Mouse (Mus musculus): ENCODE data around the gene Ager.

Gene Ager

DNA sequence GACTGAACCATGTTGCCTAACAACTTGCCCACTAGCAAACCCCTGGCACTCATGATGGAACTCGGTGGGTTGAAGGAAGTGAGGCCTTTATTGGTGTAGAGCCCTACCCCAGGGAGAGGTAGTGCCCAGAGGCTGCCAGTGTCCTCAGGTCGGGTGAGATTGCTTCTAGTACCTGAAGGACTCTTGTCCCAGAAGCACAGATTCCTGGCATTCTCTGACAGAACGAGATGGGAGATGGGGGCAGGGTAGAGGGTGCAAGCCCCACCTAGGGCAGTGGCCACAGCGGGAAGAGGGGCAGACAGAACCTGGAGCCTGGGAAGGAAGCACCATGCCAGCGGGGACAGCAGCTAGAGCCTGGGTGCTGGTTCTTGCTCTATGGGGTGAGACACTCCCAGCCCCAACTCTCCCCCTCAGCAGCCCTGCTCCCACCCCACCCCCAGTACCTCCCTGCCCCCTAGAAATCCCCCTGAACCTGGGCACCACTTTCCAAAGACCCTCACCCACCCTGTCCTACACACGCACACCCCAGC is at the start of gene Ager:
Ager (plus strand) TSS at position 297 of the 530 bp plus-strand sequence.
- DNase-seq (ENCODE audit: low read depth, low spot score): no peak

DNA sequence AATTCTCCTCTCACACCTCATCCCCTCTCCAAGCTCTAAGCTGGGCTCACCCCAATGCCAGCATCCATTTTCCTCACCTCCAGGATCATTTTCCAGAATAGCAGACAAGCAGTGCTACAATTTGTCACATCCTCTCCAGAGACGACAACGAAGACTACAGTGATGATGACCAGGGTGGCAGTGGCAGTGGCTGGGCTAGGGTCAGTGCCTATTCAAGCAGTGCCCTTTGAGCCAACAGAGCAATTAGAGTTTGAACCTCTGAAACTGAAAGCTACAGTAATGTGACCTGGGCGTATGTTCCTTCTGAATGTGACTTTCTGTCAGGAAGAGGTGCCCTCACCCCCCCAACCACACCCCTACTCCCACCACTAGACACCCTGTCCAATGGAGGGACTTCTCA is 48.5 kb upstream of the Ager start:
- no peak for DNase-seq (ENCODE audit: low read depth, low spot score)

DNA sequence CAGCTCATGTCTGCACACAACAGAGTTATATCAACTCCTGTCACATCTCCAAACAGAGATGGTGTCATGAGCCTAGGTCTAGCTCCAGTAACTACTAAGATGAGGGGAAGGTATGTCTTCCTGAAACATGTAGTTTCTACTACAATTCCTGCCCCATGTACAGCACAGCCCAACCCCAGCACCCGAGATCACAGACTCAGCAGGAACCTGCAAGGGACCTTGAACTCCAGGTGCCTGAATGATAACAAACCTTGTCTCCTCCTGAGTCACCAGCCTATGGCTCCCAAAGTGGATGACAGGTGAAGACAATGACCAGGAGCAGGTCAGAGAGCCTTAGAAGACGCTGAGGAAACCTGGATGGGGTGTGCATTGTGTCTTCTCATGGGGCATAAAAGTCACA is 47.8 kb upstream of the Ager start:
- DNase-seq (ENCODE audit: low read depth, low spot score): no peak

DNA sequence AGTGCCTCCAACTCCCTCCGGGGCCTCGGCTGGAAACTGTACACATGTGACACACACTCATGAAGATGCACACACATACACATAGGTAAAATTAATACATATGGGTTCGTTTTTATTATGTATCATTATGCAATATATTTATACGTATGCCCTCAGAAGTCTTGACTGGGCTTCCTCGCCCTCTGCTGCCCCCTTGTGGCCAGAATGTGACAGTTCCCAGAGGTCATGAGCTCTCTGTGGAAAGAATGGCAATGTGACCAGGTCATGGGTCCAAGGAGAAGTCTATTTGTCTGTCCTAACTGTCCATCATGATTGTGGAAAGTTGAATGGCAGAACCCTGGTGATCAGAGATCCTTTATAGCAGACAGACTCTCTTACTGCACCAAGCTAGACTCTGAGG is 42.2 kb upstream of the Ager start:
- peak; percentile 71 for DNase-seq (ENCODE audit: low read depth, low spot score)

DNA sequence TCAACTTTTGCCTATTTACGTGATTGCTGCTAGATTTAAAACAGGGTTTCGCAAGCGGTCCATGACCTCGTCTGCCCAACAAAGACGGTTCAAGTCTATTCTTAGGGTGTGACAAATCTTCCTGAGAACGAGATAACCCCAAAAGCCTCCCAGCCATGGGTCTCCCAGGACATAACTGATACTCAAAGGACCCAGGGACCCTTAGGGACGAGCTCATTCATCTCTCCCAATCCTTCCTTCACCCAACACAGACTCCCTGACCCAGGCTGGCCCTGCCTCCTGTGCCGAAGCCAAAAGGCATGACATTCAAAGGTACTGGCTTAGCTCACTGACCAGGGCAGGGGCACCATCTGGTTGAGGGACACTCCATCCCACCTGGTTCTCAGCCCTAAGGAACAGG is 41.3 kb upstream of the Ager start:
- DNase-seq (ENCODE audit: low read depth, low spot score): no peak

DNA sequence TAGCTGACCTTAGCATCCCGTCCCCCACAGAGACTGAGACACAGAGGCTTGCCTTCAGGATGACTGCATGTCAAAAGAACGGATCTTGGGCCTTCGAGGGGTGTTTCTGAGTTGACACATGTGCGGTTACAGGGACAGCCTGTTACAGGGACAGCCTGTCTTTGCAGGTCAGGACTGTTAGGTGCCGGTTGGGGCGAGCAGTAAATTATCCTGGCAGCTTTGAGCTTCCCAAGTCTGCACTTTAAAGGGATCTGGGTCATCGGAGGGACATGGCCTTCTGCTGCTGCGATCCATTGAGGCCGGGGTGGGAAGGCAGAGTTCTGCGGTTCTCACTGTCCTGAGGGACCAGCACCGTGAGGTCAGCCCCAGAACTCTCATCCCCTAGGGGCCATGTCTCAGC is 40.3 kb upstream of the Ager start:
- no peak for DNase-seq (ENCODE audit: low read depth, low spot score)

DNA sequence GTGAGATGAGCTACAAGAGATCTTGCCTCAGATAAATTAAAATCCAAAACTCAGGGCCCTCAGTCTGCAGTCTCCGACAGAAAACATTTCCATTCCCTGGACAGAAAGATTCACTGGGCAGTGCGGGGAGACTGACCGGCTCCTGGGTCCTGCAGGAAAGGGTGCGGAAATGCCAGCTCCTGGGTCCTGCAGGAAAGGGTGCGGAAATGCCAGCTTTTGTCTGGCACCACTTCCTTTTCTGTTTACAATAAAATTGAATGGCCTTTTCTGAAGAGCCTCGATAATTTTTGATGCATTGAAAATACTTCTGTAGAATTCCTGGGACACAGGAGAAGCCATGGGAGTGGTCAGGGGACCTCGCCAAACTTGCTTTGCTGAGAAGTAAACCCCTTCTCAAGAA is 38.5 kb upstream of the Ager start:
- DNase-seq (ENCODE audit: low read depth, low spot score): no peak

DNA sequence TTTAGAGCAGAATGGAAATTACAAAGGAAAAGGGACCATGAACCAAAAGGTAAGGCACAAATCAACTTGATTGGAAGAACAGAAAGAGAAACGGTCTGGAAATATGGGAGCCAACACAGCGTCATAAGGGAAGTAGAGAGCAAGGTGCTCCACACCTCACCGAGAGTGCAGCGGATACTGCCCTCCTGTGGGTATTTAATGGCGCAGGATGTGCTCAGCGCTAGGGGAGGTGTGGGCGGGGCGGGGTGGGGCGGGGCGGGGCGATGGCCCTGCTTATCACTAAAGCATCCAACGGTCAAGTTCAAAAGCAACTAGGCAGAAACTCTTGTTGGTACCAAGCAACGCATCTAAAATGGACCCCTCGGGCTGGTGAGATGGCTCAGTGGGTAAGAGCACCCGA is 37.8 kb upstream of the Ager start:
- DNase-seq (ENCODE audit: low read depth, low spot score): peak; percentile 80

DNA sequence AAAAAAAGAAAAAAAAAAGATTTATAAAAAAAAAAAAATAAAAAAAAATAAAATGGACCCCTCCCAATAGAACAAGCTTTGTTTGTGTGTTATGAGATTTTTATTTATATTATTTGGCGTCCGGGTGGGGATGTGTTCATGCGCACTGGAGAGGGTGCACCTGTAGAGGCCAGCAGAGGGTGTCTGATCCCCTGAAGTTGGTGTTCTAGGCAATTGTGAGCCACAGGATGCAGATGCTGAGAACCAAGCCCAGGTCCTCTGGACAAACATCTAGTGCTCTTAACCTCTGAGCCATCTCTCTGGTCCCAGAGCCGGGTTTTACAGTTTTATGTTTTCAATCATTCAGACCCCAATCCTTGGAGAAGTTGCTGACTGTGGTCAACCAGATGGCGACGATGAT is 37.2 kb upstream of the Ager start:
- DNase-seq (ENCODE audit: low read depth, low spot score): peak; percentile 75

DNA sequence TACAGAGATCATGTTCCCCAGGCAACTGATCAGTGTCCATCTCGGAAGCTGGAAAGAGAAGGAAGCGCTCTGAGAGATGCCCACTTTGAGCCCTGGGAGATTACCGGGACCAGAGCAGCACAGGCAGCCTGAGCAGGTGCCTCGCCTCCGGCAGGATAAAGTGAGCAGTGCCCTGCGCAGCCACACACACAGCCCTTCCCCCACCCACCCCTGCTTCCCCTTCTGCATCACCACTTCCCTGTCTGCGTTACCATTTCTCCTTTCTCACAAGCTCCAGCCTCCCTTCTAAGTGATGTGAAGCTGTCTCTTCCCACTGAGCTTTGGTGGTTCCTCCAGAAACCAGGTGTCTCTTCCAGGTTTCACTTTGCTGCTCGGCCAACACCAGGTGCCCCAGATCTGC is 36.5 kb upstream of the Ager start:
- peak; percentile 83 for DNase-seq (ENCODE audit: low read depth, low spot score)

DNA sequence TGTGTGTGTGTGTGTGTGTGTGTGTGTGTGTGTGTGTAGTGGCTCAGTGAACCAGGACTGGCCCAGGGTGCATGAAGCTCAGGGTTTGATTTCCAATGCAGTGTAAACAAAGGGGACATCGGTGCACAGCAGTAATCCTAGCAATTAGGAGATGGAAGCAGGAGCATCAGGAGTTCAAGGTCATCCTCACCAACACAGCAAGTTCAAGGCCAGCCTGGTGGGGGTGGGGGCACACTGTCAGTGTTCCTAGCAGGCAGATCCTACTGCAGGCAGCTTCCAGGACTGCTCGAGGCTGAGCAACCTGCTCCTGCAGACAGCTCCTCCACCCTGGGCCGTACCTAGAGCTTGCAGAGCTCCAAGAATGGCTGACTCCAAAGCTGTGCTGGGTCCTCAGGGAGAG is 35.1 kb upstream of the Ager start:
- no peak for DNase-seq (ENCODE audit: low read depth, low spot score)

DNA sequence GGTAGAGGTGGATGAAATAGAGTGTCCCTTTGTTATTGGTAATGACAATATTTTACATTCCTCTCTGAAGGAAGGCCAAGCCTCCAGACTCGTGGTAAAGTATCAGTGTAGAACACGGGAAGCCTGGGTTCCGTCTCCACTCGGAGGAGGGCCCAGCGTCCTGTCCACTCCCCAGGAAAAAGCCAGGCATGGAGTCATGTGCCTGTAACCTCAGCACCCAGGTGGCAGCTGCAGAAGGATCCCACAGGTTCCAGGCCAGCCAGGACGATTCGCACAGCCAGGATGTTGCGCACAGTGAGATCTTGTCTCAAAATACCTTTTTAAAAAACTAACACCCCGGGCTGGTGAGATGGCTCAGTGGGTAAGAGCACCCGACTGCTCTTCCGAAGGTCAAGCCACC is 34.3 kb upstream of the Ager start:
- no peak for DNase-seq (ENCODE audit: low read depth, low spot score)

DNA sequence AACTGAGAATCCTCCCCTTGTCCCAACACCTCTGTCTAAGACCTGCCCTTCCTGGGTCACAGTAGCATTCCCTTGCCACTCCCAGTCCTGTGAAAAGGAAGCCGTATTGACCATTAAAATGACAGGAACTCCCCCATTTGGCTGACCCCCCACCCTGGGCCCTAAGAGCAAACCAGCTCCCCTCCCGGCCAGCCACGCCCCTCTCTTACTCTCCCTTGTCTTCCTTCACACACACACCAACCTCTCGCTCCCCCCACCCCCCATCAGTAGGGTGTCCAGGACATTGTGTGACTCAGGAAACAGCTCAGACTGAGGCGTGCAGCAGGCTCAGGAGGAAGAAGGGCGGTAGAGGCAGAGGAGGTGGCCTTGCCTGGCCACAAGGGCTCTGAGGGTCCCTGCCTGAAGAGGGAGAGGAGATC is 33.6 kb upstream of the Ager start, which contains the start of gene Notch4:
Notch4 (plus strand) TSS at position 266 of the 419 bp plus-strand sequence.
- no peak for DNase-seq (ENCODE audit: low read depth, low spot score)

DNA sequence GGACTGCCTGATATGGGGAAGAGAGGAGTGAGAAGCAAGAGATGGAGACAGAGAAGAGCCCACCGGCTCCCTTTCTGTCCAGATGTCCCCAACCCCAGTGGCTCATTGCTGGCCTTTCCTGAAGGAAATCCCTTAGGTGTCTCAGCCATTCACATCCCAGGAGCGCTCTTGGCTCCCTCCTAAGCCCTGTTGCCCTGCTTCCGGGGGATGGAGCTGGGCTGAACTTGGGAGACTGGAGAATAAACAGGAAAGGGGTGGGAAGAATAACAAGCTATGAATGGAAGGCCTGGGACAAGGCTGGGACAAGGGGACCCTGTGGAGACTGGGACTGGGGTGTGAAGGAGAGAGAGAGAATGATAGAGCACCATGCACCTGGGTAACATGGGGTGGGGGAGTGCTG is 32.9 kb upstream of the Ager start:
- no peak for DNase-seq (ENCODE audit: low read depth, low spot score)

DNA sequence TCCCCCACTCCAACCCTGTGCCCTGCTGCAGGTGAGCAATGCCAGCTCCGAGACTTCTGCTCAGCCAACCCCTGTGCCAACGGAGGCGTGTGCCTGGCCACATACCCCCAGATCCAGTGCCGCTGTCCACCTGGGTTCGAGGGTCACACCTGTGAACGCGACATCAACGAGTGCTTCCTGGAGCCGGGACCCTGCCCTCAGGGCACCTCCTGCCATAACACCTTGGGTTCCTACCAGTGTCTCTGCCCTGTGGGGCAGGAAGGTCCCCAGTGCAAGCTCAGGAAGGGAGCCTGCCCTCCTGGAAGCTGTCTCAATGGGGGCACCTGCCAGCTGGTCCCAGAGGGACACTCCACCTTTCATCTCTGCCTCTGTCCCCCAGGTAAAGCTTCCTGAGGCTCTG is 30.4 kb upstream of the Ager start:
- no peak for DNase-seq (ENCODE audit: low read depth, low spot score)

DNA sequence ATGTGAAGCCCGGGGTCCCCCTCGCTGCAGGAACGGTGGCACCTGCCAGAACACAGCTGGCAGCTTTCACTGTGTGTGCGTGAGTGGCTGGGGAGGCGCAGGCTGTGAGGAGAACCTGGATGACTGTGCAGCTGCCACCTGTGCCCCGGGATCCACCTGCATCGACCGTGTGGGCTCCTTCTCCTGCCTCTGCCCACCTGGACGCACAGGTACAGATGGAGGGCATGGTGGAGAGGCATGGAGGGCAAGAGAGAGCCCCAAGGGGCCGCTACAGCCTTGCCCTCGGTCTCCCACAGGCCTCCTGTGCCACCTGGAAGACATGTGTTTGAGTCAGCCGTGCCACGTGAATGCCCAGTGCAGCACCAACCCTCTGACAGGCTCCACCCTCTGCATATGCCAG is 29.2 kb upstream of the Ager start:
- peak; percentile 38 for DNase-seq (ENCODE audit: low read depth, low spot score)

DNA sequence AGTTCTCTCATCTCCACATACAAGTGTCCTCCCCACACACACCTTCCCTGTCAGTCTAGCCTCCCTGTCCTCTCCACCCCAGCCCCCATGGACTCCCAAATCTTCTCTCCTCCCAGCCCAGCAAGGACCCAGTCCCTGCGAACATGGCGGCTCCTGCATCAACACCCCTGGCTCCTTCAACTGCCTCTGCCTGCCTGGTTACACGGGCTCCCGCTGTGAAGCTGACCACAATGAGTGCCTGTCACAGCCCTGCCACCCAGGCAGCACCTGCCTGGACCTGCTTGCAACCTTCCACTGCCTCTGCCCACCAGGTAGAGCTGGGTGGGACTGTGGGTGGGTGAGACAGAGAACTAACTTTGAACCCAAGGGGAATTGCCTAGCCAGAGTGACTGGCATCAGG is 27.7 kb upstream of the Ager start:
- no peak for DNase-seq (ENCODE audit: low read depth, low spot score)

DNA sequence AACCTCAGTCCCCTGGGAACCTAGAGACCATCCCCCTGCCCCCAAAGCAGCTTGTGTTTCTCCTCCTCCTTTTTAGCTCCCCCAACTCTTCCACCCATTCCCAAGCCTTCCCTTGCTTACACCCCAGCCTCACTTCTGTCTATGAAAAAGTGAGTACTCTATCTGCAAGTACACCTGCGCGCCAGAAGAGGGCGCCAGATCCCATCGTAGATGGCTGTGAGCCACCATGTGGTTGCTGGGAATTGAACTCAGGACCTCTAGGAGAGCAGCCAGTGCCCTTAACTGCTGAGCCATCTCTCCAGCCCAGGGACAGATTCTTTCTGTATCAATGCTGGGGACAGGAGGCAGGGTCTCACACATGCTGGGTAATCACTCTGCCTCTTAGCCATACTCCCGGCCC is 25.8 kb upstream of the Ager start:
- peak; percentile 57 for DNase-seq (ENCODE audit: low read depth, low spot score)

DNA sequence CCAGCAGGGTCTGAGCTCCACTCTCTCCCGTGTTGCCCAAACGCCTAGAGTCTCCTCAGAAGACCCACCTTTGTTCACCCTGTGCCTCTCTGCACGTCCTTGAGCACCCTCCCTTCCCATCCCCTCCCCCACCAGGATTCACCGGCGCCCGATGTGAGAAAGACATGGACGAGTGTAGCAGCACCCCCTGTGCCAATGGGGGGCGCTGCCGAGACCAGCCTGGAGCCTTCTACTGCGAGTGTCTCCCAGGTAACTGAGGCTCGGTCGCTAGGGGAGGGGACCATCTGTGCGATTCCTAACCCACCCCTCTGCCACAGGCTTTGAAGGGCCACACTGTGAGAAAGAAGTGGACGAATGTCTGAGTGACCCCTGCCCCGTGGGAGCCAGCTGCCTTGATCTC is 25.3 kb upstream of the Ager start:
- DNase-seq (ENCODE audit: low read depth, low spot score): no peak

DNA sequence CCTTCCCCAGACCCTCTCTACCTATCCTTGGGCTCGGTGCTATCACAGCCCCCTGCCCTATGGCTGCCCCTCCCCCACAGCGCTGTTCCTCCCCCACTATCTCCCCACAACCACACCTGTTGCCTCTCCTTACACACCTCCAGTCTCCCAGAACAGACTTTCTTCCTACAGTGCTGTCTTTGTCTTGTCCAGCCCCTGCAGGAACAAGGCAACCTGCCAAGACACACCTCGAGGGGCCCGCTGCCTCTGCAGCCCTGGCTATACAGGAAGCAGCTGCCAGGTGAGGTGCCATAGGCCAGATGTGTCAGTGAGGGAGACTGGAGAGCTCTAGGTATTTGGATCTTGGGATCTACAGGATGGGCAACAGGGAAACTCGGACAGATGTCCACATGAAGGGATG is 21.1 kb upstream of the Ager start:
- no peak for DNase-seq (ENCODE audit: low read depth, low spot score)

DNA sequence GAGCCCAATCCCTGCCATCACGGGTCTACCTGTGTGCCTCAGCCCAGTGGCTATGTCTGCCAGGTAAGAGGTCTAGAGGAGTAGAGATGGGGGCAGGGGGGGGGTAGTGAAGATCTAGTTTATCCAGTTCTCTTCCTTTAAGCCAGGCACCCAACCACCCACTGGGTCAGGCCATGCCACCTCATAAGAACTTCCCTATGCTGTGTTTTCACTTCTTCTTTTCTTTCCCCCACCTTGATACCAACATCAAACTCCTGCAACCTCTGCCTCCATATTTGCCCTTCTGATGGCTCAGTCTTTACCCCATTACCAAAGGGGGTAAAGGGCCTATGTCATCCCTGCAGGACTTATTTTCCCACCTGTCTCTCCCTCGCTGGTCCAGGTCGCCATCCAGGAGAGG is 19.6 kb upstream of the Ager start:
- DNase-seq (ENCODE audit: low read depth, low spot score): peak; percentile 82

DNA sequence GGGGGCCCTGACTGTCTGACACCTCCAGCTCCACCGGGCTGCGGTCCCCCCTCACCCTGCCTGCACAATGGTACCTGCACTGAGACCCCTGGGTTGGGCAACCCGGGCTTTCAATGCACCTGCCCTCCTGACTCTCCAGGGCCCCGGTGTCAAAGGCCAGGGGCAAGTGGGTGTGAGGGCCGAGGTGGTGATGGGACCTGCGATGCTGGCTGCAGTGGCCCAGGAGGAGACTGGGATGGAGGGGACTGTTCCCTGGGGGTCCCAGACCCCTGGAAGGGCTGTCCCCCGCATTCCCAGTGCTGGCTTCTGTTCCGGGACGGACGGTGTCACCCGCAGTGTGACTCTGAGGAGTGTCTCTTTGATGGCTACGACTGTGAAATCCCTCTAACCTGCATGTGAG is 15.1 kb upstream of the Ager start:
- no peak for DNase-seq (ENCODE audit: low read depth, low spot score)

DNA sequence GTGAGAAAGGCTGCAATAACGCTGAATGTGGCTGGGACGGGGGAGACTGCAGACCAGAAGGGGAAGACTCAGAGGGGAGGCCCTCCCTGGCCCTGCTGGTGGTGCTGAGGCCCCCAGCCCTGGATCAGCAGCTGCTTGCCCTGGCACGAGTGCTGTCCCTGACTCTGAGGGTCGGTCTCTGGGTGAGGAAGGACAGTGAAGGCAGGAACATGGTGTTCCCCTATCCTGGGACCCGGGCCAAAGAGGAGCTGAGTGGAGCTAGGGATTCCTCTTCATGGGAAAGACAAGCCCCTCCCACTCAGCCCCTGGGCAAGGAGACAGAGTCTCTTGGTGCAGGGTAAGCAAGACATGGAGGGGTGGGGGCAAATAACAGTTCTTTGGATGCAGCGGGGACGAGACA is 14.3 kb upstream of the Ager start:
- no peak for DNase-seq (ENCODE audit: low read depth, low spot score)

DNA sequence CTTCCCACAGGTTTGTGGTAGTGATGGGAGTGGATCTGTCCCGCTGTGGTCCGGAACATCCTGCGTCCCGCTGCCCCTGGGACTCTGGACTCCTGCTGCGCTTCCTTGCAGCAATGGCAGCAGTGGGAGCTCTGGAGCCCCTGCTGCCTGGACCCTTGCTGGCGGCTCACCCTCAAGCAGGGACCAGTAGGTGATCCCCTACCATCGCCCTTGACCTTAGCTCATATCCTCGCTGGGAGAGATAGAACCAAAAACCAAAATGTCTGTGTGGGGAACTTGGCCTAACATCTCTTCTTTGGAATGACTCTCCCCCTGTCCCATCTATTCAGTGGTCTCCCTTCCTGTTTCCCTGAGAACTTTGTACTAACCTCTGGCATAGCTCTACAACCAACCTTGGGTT is 13.8 kb upstream of the Ager start:
- no peak for DNase-seq (ENCODE audit: low read depth, low spot score)

DNA sequence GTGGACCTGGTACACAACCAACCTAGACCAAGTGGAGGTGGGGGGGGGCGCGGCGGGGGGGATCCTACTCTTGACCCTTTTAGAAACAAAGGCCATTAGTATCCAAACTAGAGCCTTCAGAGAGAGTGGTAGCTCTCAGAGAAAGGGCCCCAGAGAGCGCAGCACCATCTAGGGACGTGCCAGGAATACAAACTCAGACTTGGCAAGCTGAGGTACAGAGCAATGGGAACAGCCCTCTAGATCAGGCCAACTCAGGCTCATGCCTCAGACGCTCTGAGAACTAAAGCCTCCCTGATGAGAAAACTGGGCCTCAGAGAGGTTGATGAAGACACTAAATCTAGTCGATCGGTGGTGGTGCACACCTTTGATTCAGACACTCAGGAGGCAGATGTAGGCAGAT is 12.5 kb upstream of the Ager start:
- no peak for DNase-seq (ENCODE audit: low read depth, low spot score)

Measured in A20 (cell line).